In the genomic region with DNA sequence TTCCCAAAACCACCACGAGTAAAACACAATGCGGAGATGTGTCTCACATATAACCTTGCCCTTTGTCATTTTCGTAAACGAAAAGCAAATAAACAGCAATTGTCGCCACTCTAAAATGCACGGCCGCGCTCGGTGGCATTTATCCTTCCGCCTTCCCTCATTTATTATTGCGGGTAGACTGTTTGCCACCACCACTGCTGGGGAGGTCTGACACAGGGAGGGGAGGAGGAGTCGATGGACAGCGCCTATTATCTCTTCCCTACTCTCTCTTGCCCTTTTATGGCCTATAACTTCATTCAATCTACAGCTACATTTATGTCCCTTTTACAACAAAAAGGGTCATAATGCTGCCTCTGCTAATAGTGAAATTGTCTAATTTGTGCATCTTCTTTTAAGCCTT, we compare ENCODE assay signal across 7 mouse cellular contexts.
A peak's percentile ranks its signal among the peaks of the same experiment; 100 is the strongest.
DNase-seq lines count a peak whose midpoint lies in the region; ATAC-seq and TF ChIP-seq lines count a peak whose summit lies in the region.

No protein-coding gene starts in this region.

- peaks cover 5% of the 10 kb centered on the region; the same call in 1 of the 2 replicates for H3K27me3 ChIP-seq in E14TG2a.4 (ENCODE audit: insufficient read depth, low read length)
- H3K27me3 ChIP-seq in liver, embryonic 13.5 days: no peaks in the 10 kb centered on the region

- no peak for ATAC-seq in liver, embryonic 13.5 days (ENCODE audit: low read depth)

- intact Hi-C loops in heart, postnatal 10 days (cut with DNase I): loop anchor here (2.0 to 10.0 kb wide), 6 partner anchors 187 to 1150 kb away; partner anchors contain the start of gene Fign
- intact Hi-C loops in left cerebral cortex, postnatal 25 days (cut with DNase I): loop anchor here (10.0 kb wide), 3 partner anchors 393 to 1153 kb away; partner anchors contain the start of gene Fign

- TF ChIP-seq CTCF in E14TG2a.4 (conservative IDR thresholded peaks at IDR 0.05; ENCODE audit: low read length): no peak

- peak overlapping the region; percentile 52 for H3K4me2 ChIP-seq in liver, embryonic 13.5 days

- no peaks in the 10 kb centered on the region for H3K9me3 ChIP-seq in E14TG2a.4 (ENCODE audit: low read length)
- no peaks in the 10 kb centered on the region for H3K9me3 ChIP-seq in liver, embryonic 13.5 days (replicated peaks)

- peak; percentile 11 for DNase-seq in MN1 (ENCODE audit: low spot score)
- DNase-seq in heart, postnatal 10 days: peak; percentile 4
- no peak for DNase-seq in liver, embryonic 13.5 days
- DNase-seq in thymus, postnatal 25 days: no peak
- DNase-seq in adrenal gland, postnatal 25 days: no peak
- no peak for DNase-seq in left cerebral cortex, postnatal 25 days (ENCODE audit: low spot score in 2 of 2)

- 26% methylated on average over 13 of the region's 13 CpGs for WGBS in liver, embryonic 13.5 days (ENCODE audit: insufficient replicate concordance)

- peaks cover 5% of the 10 kb centered on the region; the same call in 1 of the 2 replicates for H3K4me1 ChIP-seq in E14TG2a.4 (replicated peaks; ENCODE audit: low read depth, low read length)
- no peaks in the 10 kb centered on the region for H3K4me1 ChIP-seq in liver, embryonic 13.5 days (replicated peaks)

- no peaks in the 10 kb centered on the region for H3K36me3 ChIP-seq in E14TG2a.4 (ENCODE audit: insufficient read depth, low read length)
- no peaks in the 10 kb centered on the region for H3K36me3 ChIP-seq in liver, embryonic 13.5 days

- H3K4me3 ChIP-seq in E14TG2a.4 (replicated peaks; ENCODE audit: low read length): peak overlapping the region; percentile 73
- H3K4me3 ChIP-seq in liver, embryonic 13.5 days (replicated peaks): 0 out of 2 replicates have a peak overlapping the region, but pooled peaks have one; percentile 26

- no peak overlapping the region for H3K9ac ChIP-seq in liver, embryonic 13.5 days

- no peak overlapping the region for H3K27ac ChIP-seq in liver, embryonic 13.5 days

Comparison
In these comparisons a context has a peak if more than half of its experiments do, and no peak if none do; other contexts are left out.
1. DNase-seq: peak in MN1 (single experiment) and heart, postnatal 10 days (2 of 2); none in liver, embryonic 13.5 days (single experiment), thymus, postnatal 25 days (single experiment), adrenal gland, postnatal 25 days (single experiment) and left cerebral cortex, postnatal 25 days (0 of 2).